Mouse (Mus musculus) lung, embryonic 16.5 days (tissue): ENCODE data around the gene Mtcl1. TPM values are rescaled to one million over a fixed set of nuclear protein-coding genes. Genes with fewer than 3 reads are reported as not detected.

Experiments used
- ATAC-seq: fragments of 200-750 bp; cut with Nextera tagmentation; 2 replicates; pipeline ENCODE4 v1.8.0; 2017; ENCODE audit warnings: low read depth, mild to moderate bottlenecking, moderate library complexity
- H3K27ac ChIP-seq: fragments of 300-500 bp; sonication (generic); 2 replicates; pipeline ENCODE4 v1.5.1; 2014; ENCODE audit warnings: mild to moderate bottlenecking, control low read depth, low read length
- H3K27me3 ChIP-seq: fragments of 300-500 bp; sonication (generic); 2 replicates; pipeline ENCODE4 v1.6.1; 2014; ENCODE audit warnings: low read depth, low read length, mixed read lengths; ENCODE audit not compliant: control insufficient read depth, insufficient read depth
- H3K36me3 ChIP-seq: fragments of 300-500 bp; sonication (generic); 2 replicates; pipeline ENCODE4 v1.6.1; 2014; ENCODE audit warnings: low read length; ENCODE audit not compliant: control insufficient read depth, insufficient read depth
- H3K4me1 ChIP-seq: fragments of 300-500 bp; sonication (generic); replicated peaks from 2 replicates; pipeline ENCODE4 v1.6.1; 2014; ENCODE audit warnings: low read length, mixed read lengths; ENCODE audit not compliant: control insufficient read depth, insufficient read depth
- H3K4me2 ChIP-seq: fragments of 300-500 bp; sonication (generic); 2 replicates; pipeline ENCODE4 v1.6.1; 2014; ENCODE audit warnings: low read depth, low read length, control low read depth
- H3K4me3 ChIP-seq: fragments of 300-500 bp; sonication (generic); 2 replicates; pipeline ENCODE4 v1.5.1; 2014; ENCODE audit warnings: mild to moderate bottlenecking, low read length, control low read depth
- H3K9ac ChIP-seq: fragments of 300-500 bp; sonication (generic); 2 replicates; pipeline ENCODE4 v1.6.1; 2014; ENCODE audit warnings: low read length, control low read depth
- H3K9me3 ChIP-seq: fragments of 300-500 bp; sonication (generic); 2 replicates; pipeline ENCODE4 v1.6.1; 2016; ENCODE audit warnings: low read length; ENCODE audit not compliant: control insufficient read depth
- WGBS: fragments of 180-500 bp; shearing (Covaris S2); extraction: QIAGEN DNeasy Blood & Tissue Kit; methylation state at CpG from one replicate; pipeline ENCODE4 v1.1.7; 2014; 5-methylcytosine and 5-hydroxymethylcytosine counted together
- polyA plus RNA-seq: library from polyadenylated mRNA; unstranded; fragments of >200 nt; fragmentation: Nextera tagmentation; extraction: Ambion mirVana; gene quantifications from 2 replicates; pipeline ENCODE4 v1.2.1, GENCODE M21; 2015

Mtcl1 gene
- polyA plus RNA-seq, 1 experiment from 2014 or later: 8.9 TPM

DNA sequence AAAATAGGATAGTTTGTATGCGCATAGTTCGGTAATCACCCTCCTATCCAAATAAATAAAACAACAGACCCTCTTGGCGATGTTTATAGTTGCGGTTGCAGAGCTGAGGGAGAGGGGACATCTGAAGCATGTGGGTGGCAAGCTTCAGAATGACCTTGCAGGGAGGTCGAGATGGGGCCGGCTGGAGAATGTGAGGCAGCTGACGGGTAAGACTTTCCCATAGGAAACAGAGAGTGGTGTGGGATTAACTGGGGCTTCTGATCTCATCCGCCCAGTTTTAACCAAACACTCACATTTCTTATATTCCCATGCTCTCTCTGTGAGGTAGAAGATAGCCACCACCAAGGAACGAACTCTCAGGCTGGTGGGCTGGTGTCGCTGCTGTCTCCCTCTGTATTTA, 134.1 kb downstream of the Mtcl1 start:
- Histone ChIP-seq H3K4me3 (no peak overlapping the region), H3K9me3 (no peaks in the 10 kb centered on the region), H3K9ac (no peak overlapping the region), H3K36me3 (no peaks in the 10 kb centered on the region), H3K27me3 (no peaks in the 10 kb centered on the region), H3K27ac (peak overlapping the region; percentile 30; the same call in 1 of the 2 replicates), H3K4me1 (peaks cover 8% of the 10 kb centered on the region; the same call in 1 of the 2 replicates), H3K4me2 (peak overlapping the region; percentile 43)
- ATAC-seq: peak; percentile 79
- 22% methylated on average over 10 of the region's 10 CpGs for WGBS

DNA sequence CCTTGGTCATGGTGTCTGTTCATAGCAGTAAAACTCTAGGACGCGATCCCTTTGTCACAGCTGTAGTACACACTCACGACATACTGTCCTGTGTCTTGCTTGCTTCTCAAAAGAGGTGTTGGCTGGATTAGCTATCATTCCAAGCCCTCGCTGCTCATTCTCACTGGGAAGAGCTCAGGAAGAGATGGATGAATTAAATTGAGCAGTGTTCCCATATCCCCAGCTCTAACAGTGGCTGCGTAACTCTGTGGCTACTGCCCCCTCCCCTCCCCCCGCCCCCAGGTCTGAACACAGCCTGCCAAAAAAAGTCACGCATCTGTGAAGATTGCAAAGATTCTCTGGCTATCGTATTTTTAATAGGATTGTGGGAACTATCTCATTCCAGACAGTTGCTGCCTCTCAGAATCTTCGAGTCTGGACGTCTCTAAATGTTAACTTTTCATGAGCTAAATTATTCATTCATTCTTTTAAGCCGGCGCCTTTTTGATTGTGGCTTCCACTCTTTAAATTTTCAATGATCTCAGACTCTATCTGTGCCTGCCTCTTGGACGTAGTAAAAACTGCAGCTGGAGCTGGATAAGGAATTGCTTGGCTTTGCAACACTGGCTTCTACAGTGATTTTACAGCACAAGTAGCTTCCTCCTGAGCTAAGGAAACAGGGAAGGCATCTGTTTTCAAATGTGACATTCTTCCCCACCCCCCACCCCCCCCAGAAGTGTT, 134.8 kb downstream of the Mtcl1 start:
- Histone ChIP-seq H3K4me3 (no peak overlapping the region), H3K27ac (peak overlapping the region; percentile 51; the same call in 1 of the 2 replicates), H3K27me3 (no peaks in the 10 kb centered on the region), H3K36me3 (no peaks in the 10 kb centered on the region), H3K4me1 (peaks cover 8% of the 10 kb centered on the region; the same call in 1 of the 2 replicates), H3K9ac (peak overlapping the region; percentile 24; the same call in 1 of the 2 replicates), H3K4me2 (peak overlapping the region; percentile 43), H3K9me3 (no peaks in the 10 kb centered on the region)
- peak; percentile 60 for ATAC-seq
- 38% methylated on average over 13 of the region's 13 CpGs for WGBS

DNA sequence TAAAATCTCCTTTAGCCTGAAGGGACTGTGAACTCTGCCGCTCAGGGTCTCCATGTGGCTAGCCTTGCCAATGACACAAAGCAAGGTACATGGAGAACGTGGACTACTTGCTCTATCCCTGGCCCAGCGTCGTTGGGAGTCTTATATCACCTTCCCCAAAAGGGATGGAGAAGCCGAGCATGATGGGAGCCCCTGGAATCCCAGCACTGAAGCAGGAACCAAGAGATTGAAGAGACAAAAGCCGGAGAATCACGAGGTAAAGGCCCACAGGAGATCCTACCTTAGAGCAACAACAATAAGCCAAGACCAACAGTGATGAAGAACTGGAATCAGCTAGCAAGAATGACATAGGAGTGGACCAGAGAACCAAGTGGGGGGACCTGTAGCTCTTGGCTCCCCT, 147.6 kb downstream of the Mtcl1 start:
- WGBS: 86% methylated on average over 7 of the region's 7 CpGs
- no peak overlapping the region for H3K27ac ChIP-seq
- H3K9ac ChIP-seq: no peak overlapping the region
- H3K9me3 ChIP-seq: no peaks in the 10 kb centered on the region
- H3K4me3 ChIP-seq: no peak overlapping the region
- H3K4me2 ChIP-seq: no peak overlapping the region
- H3K4me1 ChIP-seq: no peaks in the 10 kb centered on the region
- H3K27me3 ChIP-seq: no peaks in the 10 kb centered on the region
- no peak for ATAC-seq
- no peaks in the 10 kb centered on the region for H3K36me3 ChIP-seq

DNA sequence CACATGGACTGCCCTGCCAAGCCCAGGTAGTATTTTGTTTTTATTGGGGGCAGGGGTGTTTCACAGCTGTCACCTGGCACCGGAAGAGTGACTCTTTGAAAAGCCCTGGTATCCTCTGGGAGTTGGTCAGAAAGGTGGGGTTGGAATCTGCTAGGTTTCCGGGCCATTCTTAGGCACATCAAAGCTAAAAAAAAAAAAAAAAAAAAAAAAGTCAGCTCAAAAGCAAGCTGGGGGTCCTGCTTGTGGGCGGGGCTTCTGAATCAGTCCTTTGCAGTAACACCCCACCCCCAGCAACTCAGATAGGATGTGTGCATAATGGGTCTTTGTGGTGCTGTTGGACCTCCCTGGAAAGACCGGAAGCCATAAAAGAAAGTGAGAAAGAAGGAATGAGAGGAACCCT, 148.3 kb downstream of the Mtcl1 start:
- H3K36me3 ChIP-seq: no peaks in the 10 kb centered on the region
- 55% methylated on average over 4 of the region's 4 CpGs for WGBS

DNA sequence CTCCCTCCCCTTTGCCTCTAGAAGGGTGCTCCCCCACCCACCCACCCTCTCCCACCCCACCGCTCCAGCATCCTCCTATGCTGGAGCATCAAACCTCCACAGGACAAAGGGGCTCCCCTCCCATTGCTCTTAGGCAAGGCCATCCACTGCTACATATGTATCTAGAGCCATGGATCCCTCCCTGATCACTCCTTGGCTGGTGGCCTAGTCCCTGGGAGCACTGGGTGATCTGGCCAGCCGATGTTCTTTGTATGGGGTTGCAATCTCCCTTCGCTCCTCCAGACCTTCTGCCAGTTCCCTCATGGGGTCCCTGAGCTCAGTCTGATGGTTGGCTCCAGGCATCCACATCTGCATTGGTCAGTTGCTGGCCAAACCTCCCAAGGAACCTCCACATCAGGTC, 151.8 kb downstream of the Mtcl1 start:
- no peaks in the 10 kb centered on the region for H3K9me3 ChIP-seq
- ATAC-seq: no peak
- no peak overlapping the region for H3K4me3 ChIP-seq
- H3K27ac ChIP-seq: no peak overlapping the region
- WGBS: 88% methylated on average over 3 of the region's 3 CpGs
- no peaks in the 10 kb centered on the region; the same call in 1 of the 2 replicates for H3K4me1 ChIP-seq
- H3K36me3 ChIP-seq: no peaks in the 10 kb centered on the region
- no peaks in the 10 kb centered on the region for H3K27me3 ChIP-seq
- H3K9ac ChIP-seq: no peak overlapping the region
- no peak overlapping the region for H3K4me2 ChIP-seq

More for the DNA sequence above, 148.3 kb downstream of the Mtcl1 start:
- Histone ChIP-seq H3K4me3 (no peak overlapping the region), H3K9ac (no peak overlapping the region), H3K4me1 (no peaks in the 10 kb centered on the region), H3K9me3 (no peaks in the 10 kb centered on the region), H3K27me3 (no peaks in the 10 kb centered on the region), H3K27ac (no peak overlapping the region), H3K4me2 (no peak overlapping the region)
- no peak for ATAC-seq

DNA sequence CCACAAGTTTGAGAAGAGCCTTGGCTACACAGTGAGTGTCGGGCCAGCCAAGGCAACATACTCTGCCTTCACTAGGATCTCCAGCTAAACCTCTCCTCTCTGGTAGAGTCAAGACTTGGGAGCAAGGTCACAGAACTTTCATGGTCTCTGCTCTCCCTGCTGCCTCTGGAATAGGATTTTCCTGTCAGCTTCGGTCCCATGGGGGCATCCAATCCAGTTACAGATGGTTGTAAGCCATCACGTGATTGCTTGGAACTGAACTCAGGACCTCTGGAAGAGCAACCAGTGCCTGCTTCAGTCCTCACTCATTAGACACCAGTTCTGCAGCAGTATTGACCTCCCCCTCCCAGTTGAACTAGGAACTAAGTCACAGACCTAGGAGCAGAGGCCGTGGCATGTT, 156.0 kb downstream of the Mtcl1 start:
- Histone ChIP-seq H3K27ac (no peak overlapping the region), H3K4me3 (no peak overlapping the region), H3K27me3 (no peaks in the 10 kb centered on the region), H3K4me2 (no peak overlapping the region), H3K9ac (no peak overlapping the region), H3K4me1 (no peaks in the 10 kb centered on the region; the same call in 1 of the 2 replicates), H3K36me3 (no peaks in the 10 kb centered on the region), H3K9me3 (no peaks in the 10 kb centered on the region)
- ATAC-seq: no peak
- WGBS: 90% methylated on average over 4 of the region's 4 CpGs

DNA sequence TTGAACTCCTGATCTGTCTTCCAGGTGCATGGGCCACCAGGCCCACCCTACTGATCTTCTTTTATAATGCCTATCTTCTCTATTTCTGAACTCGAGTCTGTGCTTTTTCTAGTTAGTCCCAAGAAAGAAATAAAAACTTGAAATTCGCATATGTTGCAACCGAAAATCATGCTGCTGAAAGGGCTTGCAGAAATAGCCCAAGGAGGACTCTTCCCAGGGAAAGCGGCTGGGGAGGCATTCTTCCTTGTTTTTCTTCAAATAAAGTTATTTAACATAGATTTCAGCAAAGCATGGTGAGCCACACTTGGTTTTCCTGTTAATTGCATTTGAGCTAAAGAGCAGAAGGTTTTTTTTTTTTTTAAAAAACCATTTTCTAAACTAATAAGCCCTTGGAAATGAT, 159.7 kb downstream of the Mtcl1 start:
- ATAC-seq: no peak
- Histone ChIP-seq H3K9me3 (no peaks in the 10 kb centered on the region), H3K27ac (no peak overlapping the region), H3K36me3 (no peaks in the 10 kb centered on the region), H3K9ac (no peak overlapping the region), H3K4me1 (no peaks in the 10 kb centered on the region), H3K4me2 (no peak overlapping the region), H3K27me3 (no peaks in the 10 kb centered on the region), H3K4me3 (no peak overlapping the region)
- WGBS: 83% methylated on average over 4 of the region's 4 CpGs

Other genes starting within 250 kb of the Mtcl1 start
- 20.0 and 27.8 TPM in 2 replicates for gene Rab12, start 70.0 kb upstream of the Mtcl1 start, polyA plus RNA-seq
- 0.21 and 0.65 TPM in 2 replicates for gene Themis3, start 144.9 kb upstream of the Mtcl1 start, polyA plus RNA-seq